Mouse (Mus musculus): Measurements from ENCODE around the gene Otulin.

- TF ChIP-seq POLR2A (IDR thresholded peaks at IDR 0.05; ENCODE audit: borderline replicate concordance, insufficient read depth, low read length) (no peak), CTCF (IDR thresholded peaks at IDR 0.05; ENCODE audit: borderline replicate concordance, insufficient read depth, low read depth, low read length) (no peak)
Measured at GRCm38 (mm10) chr15:27535681-27536080, 94.8 kb downstream of the Otulin start.

Data from cerebellum, adult 2 months (tissue).